Mouse (Mus musculus) limb, embryonic 11.5 days (tissue): ENCODE results near the gene Zc3hc1. TPM values are rescaled to one million over a fixed set of nuclear protein-coding genes. Genes with fewer than 3 reads are reported as not detected.

ENCODE experiments used
- ATAC-seq: fragments of 200-750 bp; cut with Nextera tagmentation; 2 replicates; pipeline ENCODE4 v1.8.0; 2017; ENCODE audit warnings: low read depth; ENCODE audit not compliant: insufficient number of reproducible peaks, low FRiP score, low TSS enrichment
- DNase-seq: peaks from one replicate; pipeline ENCODE4 v3.0.0-alpha.2; 2015; ENCODE audit warnings: low spot score
- H3K27ac ChIP-seq: fragments of 300-500 bp; sonication (generic); replicated peaks from 2 replicates; pipeline ENCODE4 v1.5.1; 2014; ENCODE audit warnings: low read depth, mild to moderate bottlenecking, low read length
- H3K27me3 ChIP-seq: fragments of 300-500 bp; sonication (generic); 2 replicates; pipeline ENCODE4 v1.6.1; 2014; ENCODE audit warnings: mild to moderate bottlenecking, low read length, mixed read lengths; ENCODE audit not compliant: control insufficient read depth, insufficient read depth
- H3K36me3 ChIP-seq: fragments of 300-500 bp; sonication (generic); 2 replicates; pipeline ENCODE4 v1.6.1; 2014; ENCODE audit warnings: mild to moderate bottlenecking, low read length, moderate library complexity, mixed read lengths; ENCODE audit not compliant: control insufficient read depth, insufficient read depth
- H3K4me1 ChIP-seq: fragments of 300-500 bp; sonication (generic); 2 replicates; pipeline ENCODE4 v1.6.1; 2014; ENCODE audit warnings: low read length, mixed read lengths; ENCODE audit not compliant: control insufficient read depth, insufficient read depth
- H3K4me2 ChIP-seq: fragments of 300-500 bp; sonication (generic); 2 replicates; pipeline ENCODE4 v1.6.1; 2014; ENCODE audit warnings: low read depth, mild to moderate bottlenecking, moderate library complexity; ENCODE audit not compliant: severe bottlenecking
- H3K4me3 ChIP-seq: fragments of 300-500 bp; sonication (generic); 2 replicates; pipeline ENCODE4 v1.5.1; 2014; ENCODE audit warnings: low read depth, low read length
- H3K9ac ChIP-seq: fragments of 300-500 bp; sonication (generic); 2 replicates; pipeline ENCODE4 v1.6.1; 2014; ENCODE audit warnings: mild to moderate bottlenecking, low read length
- H3K9me3 ChIP-seq: fragments of 300-500 bp; sonication (generic); 2 replicates; pipeline ENCODE4 v1.6.1; 2016; ENCODE audit warnings: low read length; ENCODE audit not compliant: control insufficient read depth
- WGBS: fragments of 180-500 bp; shearing (Covaris S2); extraction: QIAGEN DNeasy Blood & Tissue Kit; methylation state at CpG from one replicate; pipeline ENCODE4 v1.1.7; 2014; 5-methylcytosine and 5-hydroxymethylcytosine counted together
- polyA plus RNA-seq: library from polyadenylated mRNA; unstranded; fragments of >200 nt; fragmentation: Nextera tagmentation; extraction: Ambion mirVana; gene quantifications from 2 replicates; pipeline ENCODE4 v1.2.1, GENCODE M21; 2014

Zc3hc1 gene
- polyA plus RNA-seq, 1 experiment from 2014 or later, result 93.7 TPM

GRCm38 (mm10) chr6:30321002-30321401 is 69.8 kb downstream of the Zc3hc1 start:
- no peaks in the 10 kb centered on the region for H3K27me3 ChIP-seq
- H3K9me3 ChIP-seq, result no peaks in the 10 kb centered on the region
- no peak overlapping the region for H3K27ac ChIP-seq
- H3K4me2 ChIP-seq, result no peak overlapping the region
- ATAC-seq (no peak), DNase-seq (no peak)
- WGBS, result 34% methylated on average over 4 of the region's 4 CpGs
- no peaks in the 10 kb centered on the region for H3K36me3 ChIP-seq
- no peak overlapping the region for H3K9ac ChIP-seq
- no peaks in the 10 kb centered on the region for H3K4me1 ChIP-seq
- H3K4me3 ChIP-seq, result no peak overlapping the region

DNA sequence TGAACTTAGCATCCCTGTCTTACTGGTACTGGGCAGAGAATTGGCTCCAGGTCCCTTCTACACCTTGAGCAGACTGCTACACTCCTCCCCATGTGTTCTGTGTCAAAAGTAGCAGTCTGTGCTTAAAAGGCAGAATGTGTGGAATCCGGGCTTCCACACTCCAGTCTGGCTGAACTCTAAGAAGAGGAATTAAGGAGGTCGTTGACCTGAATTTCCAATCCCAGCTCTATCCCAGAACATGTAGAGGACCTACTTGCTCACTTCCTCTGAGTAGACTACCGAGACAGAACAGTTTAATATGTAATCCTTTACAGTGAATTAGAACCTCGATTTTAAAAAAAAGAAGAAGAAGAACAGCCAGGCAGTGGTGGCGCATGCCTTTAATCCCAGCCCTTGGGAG is 71.6 kb downstream of the Zc3hc1 start:
- no peak overlapping the region for H3K4me2 ChIP-seq
- no peaks in the 10 kb centered on the region for H3K27me3 ChIP-seq
- no peak overlapping the region for H3K27ac ChIP-seq
- no peak overlapping the region for H3K9ac ChIP-seq
- no peak for ATAC-seq
- no peak for DNase-seq
- H3K9me3 ChIP-seq, result no peaks in the 10 kb centered on the region
- H3K36me3 ChIP-seq, result no peaks in the 10 kb centered on the region
- H3K4me1 ChIP-seq, result no peaks in the 10 kb centered on the region
- 81% methylated on average over 5 of the region's 5 CpGs for WGBS
- H3K4me3 ChIP-seq, result no peak overlapping the region

Other genes with a start within 250 kb of the Zc3hc1 start
- 48.7 and 49.3 TPM in 2 replicates for gene Ube2h, start 86.5 kb downstream of the Zc3hc1 start, polyA plus RNA-seq
- 46.0 and 49.4 TPM in 2 replicates for gene Klhdc10, start 10.8 kb upstream of the Zc3hc1 start, polyA plus RNA-seq
- gene Tmem209, start 118.8 kb upstream of the Zc3hc1 start, polyA plus RNA-seq, result 44.5 and 50.0 TPM in 2 replicates
- 0.17 and 0.28 TPM in 2 replicates for gene Ssmem1, start 118.8 kb upstream of the Zc3hc1 start, polyA plus RNA-seq
- gene Cpa2, start 150.6 kb upstream of the Zc3hc1 start, polyA plus RNA-seq, result 89.6 and 94.4 TPM in 2 replicates
- 1.6 and 1.7 TPM in 2 replicates for gene Cpa4, start 177.3 kb upstream of the Zc3hc1 start, polyA plus RNA-seq
- 0.33 and 0.55 TPM in 2 replicates for gene Cpa5, start 220.0 kb upstream of the Zc3hc1 start, polyA plus RNA-seq
- gene Cpa1, start 248.2 kb upstream of the Zc3hc1 start, polyA plus RNA-seq, result 0.27 TPM in 1 of 2 replicates, not detected in the other